Mouse (Mus musculus) testis, adult 2 months (tissue): ENCODE data around the gene Slc25a30. TPM values are rescaled to one million over a fixed set of nuclear protein-coding genes. Genes with fewer than 3 reads are reported as not detected.

Experiments
- H3K27ac ChIP-seq: fragments of 200-500 bp; 2 replicates; pipeline ENCODE4 v1.5.1; 2012; ENCODE audit warnings: low read depth, low read length; ENCODE audit not compliant: control insufficient read depth, insufficient read depth
- H3K27me3 ChIP-seq: fragments of 200-500 bp; 2 replicates; pipeline ENCODE4 v1.6.1; 2012; ENCODE audit warnings: mild to moderate bottlenecking, low read length, moderate library complexity; ENCODE audit not compliant: control insufficient read depth, insufficient read depth
- H3K36me3 ChIP-seq: fragments of 200-500 bp; 2 replicates; pipeline ENCODE4 v1.6.1; 2012; ENCODE audit warnings: mild to moderate bottlenecking, low read length; ENCODE audit not compliant: control insufficient read depth, insufficient read depth
- H3K4me1 ChIP-seq: fragments of 200-500 bp; 2 replicates; pipeline ENCODE4 v1.6.1; 2012; ENCODE audit warnings: low read length; ENCODE audit not compliant: control insufficient read depth, insufficient read depth
- H3K4me3 ChIP-seq: fragments of 200-500 bp; 2 replicates; pipeline ENCODE4 v1.5.1; 2012; ENCODE audit warnings: low read depth, mild to moderate bottlenecking, low read length, moderate library complexity, mixed read lengths; ENCODE audit not compliant: control insufficient read depth
- CTCF ChIP-seq: fragments of 200-500 bp; IDR thresholded peaks from 2 replicates; pipeline ENCODE4 v1.5.1; 2012; ENCODE audit warnings: low read depth, mild to moderate bottlenecking, inconsistent platforms, low read length, moderate library complexity; ENCODE audit not compliant: control insufficient read depth, insufficient read depth, insufficient replicate concordance
- POLR2A ChIP-seq: fragments of 200-500 bp; IDR thresholded peaks from 2 replicates; pipeline ENCODE4 v1.6.1; 2012; ENCODE audit warnings: low read depth, mild to moderate bottlenecking, inconsistent platforms, low read length, moderate library complexity; ENCODE audit not compliant: control insufficient read depth
- polyA plus RNA-seq: library from polyadenylated mRNA; depleted of rRNA; stranded (reverse); fragments of >200 nt; gene quantifications from 2 replicates; pipeline ENCODE4 v1.2.3, GENCODE M21; 2012

Gene Slc25a30
- polyA plus RNA-seq, 1 experiment, result 16.5 TPM

GRCm38 (mm10) chr14:75757821-75758220 lies 29.0 kb downstream of the Slc25a30 start:
- Histone ChIP-seq H3K4me1 (no peaks in the 10 kb centered on the region; the same call in 1 of the 2 replicates), H3K27me3 (no peaks in the 10 kb centered on the region), H3K27ac (no peak overlapping the region), H3K4me3 (no peak overlapping the region), H3K36me3 (no peaks in the 10 kb centered on the region)
- TF ChIP-seq CTCF (no peak), POLR2A (no peak)

- TF ChIP-seq CTCF, result no peak
- no peak for TF ChIP-seq POLR2A
- Histone ChIP-seq H3K27ac (no peak overlapping the region), H3K4me1 (peaks cover 2% of the 10 kb centered on the region), H3K4me3 (no peak overlapping the region), H3K36me3 (no peaks in the 10 kb centered on the region), H3K27me3 (no peaks in the 10 kb centered on the region)
Measured at GRCm38 (mm10) chr14:75756971-75757370, 29.9 kb downstream of the Slc25a30 start.

GRCm38 (mm10) chr14:75753991-75754817 lies 32.6 kb downstream of the Slc25a30 start, which contains the start of gene Cog3:
TSS of gene Cog3 (minus strand) at chr14:75754517.
- Histone ChIP-seq H3K4me1 (peaks cover 2% of the 10 kb centered on the region), H3K4me3 (peak within 1 kb of the TSS; percentile 95), H3K27me3 (no peaks in the 10 kb centered on the region), H3K36me3 (no peaks in the 10 kb centered on the region), H3K27ac (peak within 1 kb of the TSS; percentile 86)
- TF ChIP-seq CTCF, result no peak
- TF ChIP-seq POLR2A, result peak; percentile 57

GRCm38 (mm10) chr14:75753206-75753605 lies 33.6 kb downstream of the Slc25a30 start:
- peaks cover 2% of the 10 kb centered on the region for H3K4me1 ChIP-seq
- peak overlapping the region; percentile 30; the same call in 1 of the 2 replicates for H3K4me3 ChIP-seq
- no peaks in the 10 kb centered on the region for H3K36me3 ChIP-seq
- no peak overlapping the region for H3K27ac ChIP-seq
- no peaks in the 10 kb centered on the region for H3K27me3 ChIP-seq
- TF ChIP-seq POLR2A, result no peak
- no peak for TF ChIP-seq CTCF

GRCm38 (mm10) chr14:75751040-75751439 lies 35.8 kb downstream of the Slc25a30 start:
- no peak for TF ChIP-seq POLR2A
- TF ChIP-seq CTCF, result no peak
- Histone ChIP-seq H3K4me1 (peaks cover 2% of the 10 kb centered on the region), H3K36me3 (no peaks in the 10 kb centered on the region), H3K4me3 (no peak overlapping the region), H3K27ac (no peak overlapping the region), H3K27me3 (no peaks in the 10 kb centered on the region)

- Histone ChIP-seq H3K36me3 (no peaks in the 10 kb centered on the region), H3K4me3 (no peak overlapping the region), H3K27me3 (no peaks in the 10 kb centered on the region), H3K4me1 (peaks cover 2% of the 10 kb centered on the region), H3K27ac (no peak overlapping the region)
- TF ChIP-seq CTCF, result no peak
- TF ChIP-seq POLR2A, result no peak
Measured at GRCm38 (mm10) chr14:75749123-75749522, 37.7 kb downstream of the Slc25a30 start.

- H3K4me1 ChIP-seq, result peaks cover 2% of the 10 kb centered on the region
- TF ChIP-seq POLR2A (no peak), CTCF (no peak)
- H3K36me3 ChIP-seq, result no peaks in the 10 kb centered on the region
- H3K27ac ChIP-seq, result no peak overlapping the region
- H3K27me3 ChIP-seq, result no peaks in the 10 kb centered on the region
- no peak overlapping the region for H3K4me3 ChIP-seq
Measured at GRCm38 (mm10) chr14:75747960-75748359, 38.9 kb downstream of the Slc25a30 start.
